Mouse (Mus musculus) Patski (cell line): ENCODE measurements at regions not wholly inside any gene's neighbourhood (a gene's known extent, or its start where the extent isn't known, plus 50 kb on each side); places are given as distances from the start of the nearest gene placed in this dataset.

ENCODE experiments used
- ATAC-seq: fragments of 100-300 bp; one replicate; pipeline ENCODE4 v1.8.0; 2021
- CTCF ChIA-PET: fragments of 350-600 bp; sonication (Branson Sonifier 250); formaldehyde crosslinking; loops from one replicate; lab custom pipeline; 2022; ENCODE audit warnings: inconsistent platforms; lab: Charles Lee
- POLR2A ChIA-PET: fragments of 350-600 bp; sonication (Branson Sonifier 250); formaldehyde crosslinking; loops from one replicate; lab custom pipeline; 2022; ENCODE audit warnings: antibody characterized with exemption, inconsistent platforms; lab: Charles Lee
- DNase-seq: peaks from one replicate; pipeline ENCODE4 v3.0.0-alpha.2; 2011; ENCODE audit warnings: low read depth, low spot score
- H3K27me3 ChIP-seq: fragments of 371-371 bp; one replicate; pipeline ENCODE4 v1.5.1; 2021
- CTCF ChIP-seq: fragments of 100-300 bp; IDR thresholded peaks from one replicate; pipeline ENCODE4 v1.5.1; 2021
- in situ Hi-C: fragments of 300-500 bp; cut with MboI; formaldehyde crosslinking; loops from 3 replicates; pipeline ENCODE4 v1.11.1; 2018; ENCODE audit warnings: low pct_unique_long_range_greater_than_20kb, mixed read lengths

DNA sequence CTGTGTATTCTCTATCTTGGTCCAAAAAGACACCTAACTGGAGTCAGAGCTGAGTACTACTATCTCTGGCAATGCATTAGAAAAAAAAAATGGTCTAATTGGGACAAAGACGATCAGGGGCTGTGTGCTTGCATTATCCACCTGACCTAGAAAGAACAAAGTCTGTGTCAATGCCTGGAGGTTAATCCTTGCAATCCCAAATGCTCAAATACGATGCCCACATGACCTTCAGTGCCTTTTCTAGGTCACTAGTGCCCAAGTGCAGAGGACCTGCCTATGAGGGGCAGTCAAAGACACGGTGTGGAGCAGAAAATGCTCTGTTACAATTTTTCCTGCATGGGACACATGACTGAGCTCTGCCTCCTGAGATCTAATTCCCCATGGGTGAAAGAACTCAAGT, 164.0 kb downstream of the Cd83 start:
- POLR2A ChIA-PET, result interaction anchor here (1.3 kb wide), 1 partner anchor 12 kb away, joined by 5 read pairs; no protein-coding TSS in a partner anchor
- no peak for DNase-seq
- in situ Hi-C loops, result no loop called here

GRCm38 (mm10) chr13:43949740-43950643, 165.4 kb downstream of the Cd83 start:
- POLR2A ChIA-PET, result interaction anchor here (0.5 to 1.3 kb wide), 2 partner anchors 13 to 918 kb away, joined by 4 to 5 read pairs; no protein-coding TSS in a partner anchor
- no peak for TF ChIP-seq CTCF
- in situ Hi-C loops, result no loop called here
- CTCF ChIA-PET, result interaction anchor here (1.0 kb wide), 1 partner anchor 13 kb away, joined by 3 read pairs; no protein-coding TSS in a partner anchor
- no peaks in the 10 kb centered on the region for H3K27me3 ChIP-seq
- ATAC-seq (no peak), DNase-seq (no peak)

More for the DNA sequence above, 164.0 kb downstream of the Cd83 start:
- ATAC-seq, result no peak
- CTCF ChIA-PET, result interaction anchor here (1.0 kb wide), 1 partner anchor 15 kb away, joined by 3 read pairs; no protein-coding TSS in a partner anchor
- no peak for TF ChIP-seq CTCF
- H3K27me3 ChIP-seq, result no peaks in the 10 kb centered on the region

DNA sequence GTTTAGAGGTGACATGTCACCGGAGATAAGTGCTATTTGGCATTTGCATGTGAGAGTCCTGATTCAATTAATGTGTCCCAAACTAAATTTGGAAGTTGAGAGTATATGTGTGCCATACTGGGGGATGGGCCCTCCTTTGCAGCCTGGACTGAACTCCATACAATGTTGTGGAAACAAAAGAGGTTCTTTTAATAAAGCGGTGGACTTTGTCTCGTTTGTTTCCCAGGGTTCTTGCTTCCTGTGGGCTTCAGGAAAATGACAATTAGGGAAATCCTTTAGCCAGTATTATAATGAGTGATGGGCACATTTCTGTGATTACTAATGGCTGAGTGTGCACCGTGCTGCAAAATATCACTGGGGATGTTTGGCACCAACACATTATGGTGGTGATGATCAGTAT, 167.9 kb downstream of the Cd83 start:
- DNase-seq (no peak), ATAC-seq (no peak)
- POLR2A ChIA-PET, result no interaction called here
- H3K27me3 ChIP-seq, result no peaks in the 10 kb centered on the region
- CTCF ChIA-PET, result no interaction called here
- TF ChIP-seq CTCF, result no peak
- in situ Hi-C loops, result no loop called here

DNA sequence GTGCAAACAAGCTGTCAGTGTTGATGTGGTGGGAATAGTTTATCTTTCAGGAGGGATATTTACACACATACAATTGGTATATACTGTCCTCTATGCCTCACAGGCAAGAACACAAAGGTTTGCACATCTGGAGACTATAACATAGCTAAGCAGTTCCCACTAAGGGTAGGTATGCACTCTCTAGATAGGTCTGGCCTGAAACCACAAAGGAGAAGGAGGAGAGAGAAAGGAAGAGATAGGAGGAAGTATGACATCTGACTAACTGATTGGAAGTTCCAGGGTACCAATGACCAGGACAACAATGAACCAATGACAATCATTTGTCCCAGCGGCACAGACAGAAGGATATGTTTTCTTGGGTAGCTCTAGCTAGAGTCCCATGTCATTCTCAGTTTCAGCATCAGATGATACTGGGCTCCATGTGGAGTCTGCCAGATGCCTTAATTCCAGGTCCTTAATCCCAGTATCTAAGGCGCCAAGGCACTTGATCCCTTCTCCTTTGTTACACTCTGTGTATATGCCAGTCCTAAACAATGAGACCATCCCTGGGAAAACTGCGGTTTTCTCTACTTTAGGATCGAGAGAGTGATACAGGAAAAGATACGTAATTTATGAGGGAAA, 168.5 kb downstream of the Cd83 start:
- in situ Hi-C loops, result no loop called here
- POLR2A ChIA-PET, result no interaction called here
- no peaks in the 10 kb centered on the region for H3K27me3 ChIP-seq
- no peak for ATAC-seq
- CTCF ChIA-PET, result no interaction called here
- TF ChIP-seq CTCF, result no peak
- DNase-seq, result no peak

GRCm38 (mm10) chr13:43954714-43955393, 170.3 kb downstream of the Cd83 start:
- ChIA-PET POLR2A (interaction anchor here (0.6 kb wide), 1 partner anchor 9 kb away, joined by 3 read pairs; no protein-coding TSS in a partner anchor), CTCF (no interaction called here)
- in situ Hi-C loops, result no loop called here
- ATAC-seq (no peak), DNase-seq (no peak)
- peaks cover 5% of the 10 kb centered on the region for H3K27me3 ChIP-seq
- TF ChIP-seq CTCF, result no peak

GRCm38 (mm10) chr13:43957046-43957445, 172.5 kb downstream of the Cd83 start:
- in situ Hi-C loops, result no loop called here
- no peak for TF ChIP-seq CTCF
- ATAC-seq (no peak), DNase-seq (no peak)
- ChIA-PET CTCF (no interaction called here), POLR2A (no interaction called here)
- peaks cover 5% of the 10 kb centered on the region for H3K27me3 ChIP-seq

DNA sequence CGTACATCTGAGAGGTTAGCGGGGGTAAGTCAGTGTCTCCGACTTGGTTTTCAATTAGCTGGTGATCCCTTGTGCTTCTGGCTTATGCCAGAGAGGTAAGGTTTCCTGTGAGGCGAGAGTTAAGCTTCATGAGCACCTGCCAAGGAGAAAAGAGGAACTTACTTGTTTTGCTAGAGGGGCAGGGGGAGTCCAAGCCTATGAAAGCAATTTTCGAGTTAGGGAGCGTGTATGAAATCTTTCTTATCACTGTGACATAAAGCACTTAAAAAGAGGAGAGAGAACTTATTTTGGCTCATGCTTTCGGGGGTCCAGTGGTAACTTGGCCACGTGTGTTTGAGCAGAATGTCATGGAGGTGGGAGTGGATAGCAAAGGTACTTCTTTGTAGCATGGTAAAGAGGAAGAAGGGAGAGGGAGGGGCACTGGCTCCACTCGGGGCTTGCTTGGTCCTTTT, 174.6 kb downstream of the Cd83 start:
- no peak for ATAC-seq
- peaks cover 5% of the 10 kb centered on the region for H3K27me3 ChIP-seq
- no peak for TF ChIP-seq CTCF
- ChIA-PET CTCF (no interaction called here), POLR2A (no interaction called here)
- in situ Hi-C loops, result no loop called here
- no peak for DNase-seq

GRCm38 (mm10) chr13:43961047-43961690, 176.6 kb downstream of the Cd83 start:
- DNase-seq, result no peak
- no peak for ATAC-seq
- TF ChIP-seq CTCF, result no peak
- ChIA-PET CTCF (interaction anchor here (0.8 kb wide), 1 partner anchor 22 kb away, joined by 3 read pairs; no protein-coding TSS in a partner anchor), POLR2A (interaction anchor here (0.6 kb wide), 1 partner anchor 130 kb away, joined by 3 read pairs; no protein-coding TSS in a partner anchor)
- peaks cover 5% of the 10 kb centered on the region for H3K27me3 ChIP-seq
- in situ Hi-C loops, result no loop called here

- CTCF ChIA-PET, result no interaction called here
- no peak for DNase-seq
- in situ Hi-C loops, result no loop called here
- no peak for TF ChIP-seq CTCF
- POLR2A ChIA-PET, result no interaction called here
- peaks cover 5% of the 10 kb centered on the region for H3K27me3 ChIP-seq
- ATAC-seq, result no peak
Measured at GRCm38 (mm10) chr13:43961987-43962386, 177.4 kb downstream of the Cd83 start.

GRCm38 (mm10) chr13:43963321-43963720, 178.7 kb downstream of the Cd83 start:
- POLR2A ChIA-PET, result no interaction called here
- TF ChIP-seq CTCF, result no peak
- CTCF ChIA-PET, result interaction anchor here (1.0 kb wide), 1 partner anchor 14 kb away, joined by 3 read pairs; no protein-coding TSS in a partner anchor

More at GRCm38 (mm10) chr13:43963321-43963720, 178.7 kb downstream of the Cd83 start:
- DNase-seq, result no peak
- peaks cover 4% of the 10 kb centered on the region for H3K27me3 ChIP-seq
- in situ Hi-C loops, result no loop called here
- no peak for ATAC-seq
